Mouse (Mus musculus) neural tube, embryonic 13.5 days (tissue): ENCODE measurements around the gene Cmtm7. TPM values are rescaled to one million over a fixed set of nuclear protein-coding genes. Genes with fewer than 3 reads are reported as not detected.

Experiments used
- polyA plus RNA-seq: library from polyadenylated mRNA; unstranded; fragments of >200 nt; fragmentation: Nextera tagmentation; extraction: Ambion mirVana; gene quantifications from 2 replicates; pipeline ENCODE4 v1.2.1, GENCODE M21; 2015

The Cmtm7 gene
- polyA plus RNA-seq, 1 experiment from 2014 or later, result 22.0 TPM

Other genes starting within 250 kb of the Cmtm7 start
- 0.32 and 0.55 TPM in 2 replicates for gene Trim71, start 217.5 kb downstream of the Cmtm7 start, polyA plus RNA-seq
- gene Cnot10, start 141.7 kb downstream of the Cmtm7 start, polyA plus RNA-seq, result 57.1 and 62.2 TPM in 2 replicates
- gene Dync1li1, start 93.1 kb downstream of the Cmtm7 start, polyA plus RNA-seq, result 143 and 151 TPM in 2 replicates
- 20.3 and 22.3 TPM in 2 replicates for gene Cmtm6, start 50.7 kb downstream of the Cmtm7 start, polyA plus RNA-seq
- gene Cmtm8, start 62.3 kb upstream of the Cmtm7 start, polyA plus RNA-seq, result 15.5 and 17.3 TPM in 2 replicates
- gene Gpd1l, start 152.1 kb upstream of the Cmtm7 start, polyA plus RNA-seq, result 28.5 and 30.7 TPM in 2 replicates
- 3.2 and 3.5 TPM in 2 replicates for gene Osbpl10, start 196.7 kb upstream of the Cmtm7 start, polyA plus RNA-seq
- 299 and 320 TPM in 2 replicates for gene Rps27rt, start 200.9 kb upstream of the Cmtm7 start, polyA plus RNA-seq